Mouse (Mus musculus) gastrocnemius, adult 8-10 months (tissue): ENCODE results near the gene Magi1. TPM values are rescaled to one million over a fixed set of nuclear protein-coding genes. Genes with fewer than 3 reads are reported as not detected.
"Not testable (repeated sequence)": the region's sequence is repeated elsewhere in the genome, so short reads cannot be mapped to it uniquely, and the experiment has no call there.

Source experiments
- DNase-seq, 2 experiments: peaks; one replicate each; pipeline ENCODE4 v3.0.0; 2022; ENCODE audit warnings: low spot score in 2 of 2
- total RNA-seq, 4 experiments: library from RNA; stranded (reverse); gene quantifications; 2 replicates each; pipeline ENCODE4 v1.2.4; 2022

The Magi1 gene
- total RNA-seq, 4 experiments from 2014 or later: 1.7 to 5.1 (median 2.0) TPM

DNA sequence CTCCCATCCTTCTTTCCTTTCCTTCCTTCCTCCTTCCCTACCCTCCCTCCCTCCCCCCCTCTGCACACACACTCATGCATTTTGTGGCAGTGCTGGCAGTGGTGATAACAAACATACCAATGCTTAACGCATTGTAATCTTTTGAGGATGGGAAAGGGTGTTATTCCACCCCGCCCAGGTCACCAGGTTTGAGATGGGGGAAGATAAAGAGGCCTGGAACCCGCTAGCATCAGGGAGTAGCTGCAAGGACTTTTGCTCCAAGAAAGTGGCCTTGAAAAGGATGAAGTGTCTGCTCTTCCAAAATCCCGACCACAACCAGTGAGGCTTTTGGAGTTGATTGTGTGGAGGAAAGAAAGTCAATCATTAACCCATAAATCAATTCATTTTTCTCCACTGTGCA lies 218.9 kb downstream of the Magi1 start:
- no peak for DNase-seq

DNA sequence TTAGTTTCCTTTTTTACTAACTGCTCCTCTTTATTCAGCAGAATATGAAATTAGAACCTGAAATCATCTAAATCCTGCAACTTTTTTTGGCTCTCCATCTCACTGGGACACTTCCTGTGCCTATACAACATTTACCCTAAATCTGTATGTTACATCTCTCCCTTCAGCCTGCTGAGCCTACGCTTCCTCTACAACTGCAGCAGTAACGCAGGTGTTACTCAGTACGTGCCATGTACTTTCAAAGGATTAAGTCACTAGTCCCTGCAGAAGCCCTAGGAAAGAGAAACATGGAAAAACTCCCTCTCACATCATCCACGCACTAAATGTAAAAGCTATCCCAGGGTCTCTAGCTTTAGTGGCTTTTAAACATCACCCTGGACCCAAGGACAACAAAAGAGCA lies 220.2 kb downstream of the Magi1 start:
- no peak for DNase-seq

DNA sequence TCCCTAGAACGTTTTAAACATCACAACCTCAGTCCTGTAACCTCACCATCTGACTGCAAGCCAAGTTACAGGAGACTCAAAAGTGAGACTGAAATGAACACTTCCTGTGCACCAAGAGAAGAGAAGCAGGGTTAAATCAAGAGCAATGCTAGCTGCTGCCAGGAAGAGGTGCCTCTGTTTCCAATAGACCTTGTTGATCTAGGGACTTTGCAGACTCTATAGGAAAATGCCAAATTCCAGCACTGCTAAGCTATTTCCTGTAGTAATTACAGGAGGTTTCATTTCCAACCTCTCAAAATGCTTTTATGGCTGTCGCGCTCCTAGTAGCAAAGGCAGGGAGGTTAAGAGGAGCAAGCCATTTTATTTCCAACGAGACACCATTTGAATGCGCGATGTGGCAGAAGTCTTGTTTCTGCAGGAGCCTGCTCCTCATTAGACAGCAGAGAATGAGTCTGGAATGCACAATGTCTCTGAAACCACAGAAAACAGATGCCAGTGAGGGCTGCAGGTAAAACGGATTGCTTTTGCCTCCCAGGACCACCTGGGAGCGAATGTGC lies 222.2 kb downstream of the Magi1 start:
- DNase-seq: no peak

DNA sequence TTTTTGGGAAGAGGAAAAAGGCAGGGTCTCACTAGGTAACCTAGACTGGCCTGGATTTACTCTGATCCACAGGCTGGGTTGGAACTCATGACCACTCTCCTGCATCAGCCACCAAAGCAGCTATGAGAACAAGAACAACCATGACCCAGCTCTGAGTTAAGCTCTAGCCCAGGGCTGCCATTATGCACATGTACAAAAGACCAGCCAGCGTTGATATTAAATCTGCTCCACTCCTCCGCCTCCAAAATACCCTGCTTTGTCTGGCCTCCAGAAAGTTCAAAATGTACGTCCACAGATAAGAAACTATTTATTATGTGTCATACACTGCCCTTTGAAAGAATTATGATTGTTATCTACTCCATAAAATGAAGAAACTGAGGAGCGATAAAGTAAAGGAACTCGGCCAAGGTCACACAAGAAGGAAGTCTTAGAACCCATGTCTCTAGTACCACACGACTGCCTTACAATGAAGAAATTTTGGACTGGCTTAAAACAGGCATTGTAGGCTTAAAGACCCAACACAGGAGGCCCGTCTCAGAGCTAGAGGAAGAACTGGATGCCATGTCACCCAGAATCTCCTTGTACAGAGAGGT lies 223.0 kb downstream of the Magi1 start:
- no peak for DNase-seq

DNA sequence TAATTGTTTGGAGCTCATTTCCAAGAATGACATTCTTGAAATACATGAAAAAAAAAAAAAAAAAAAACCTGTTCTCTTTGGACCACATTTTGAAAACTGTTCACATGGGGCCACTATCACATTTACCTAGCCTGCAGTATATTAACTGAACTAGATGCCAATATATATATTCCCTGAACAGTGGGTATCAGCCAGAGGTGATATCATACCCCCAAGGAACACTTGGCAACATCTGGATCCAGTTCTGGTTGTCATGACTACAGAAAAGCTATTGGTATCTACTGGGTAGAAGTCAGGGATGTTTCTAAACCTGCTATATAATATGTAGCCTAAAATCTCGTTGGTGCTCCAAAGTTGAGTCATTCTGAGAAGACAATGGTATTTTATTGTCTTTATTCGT lies 224.6 kb downstream of the Magi1 start:
- no peak for DNase-seq

DNA sequence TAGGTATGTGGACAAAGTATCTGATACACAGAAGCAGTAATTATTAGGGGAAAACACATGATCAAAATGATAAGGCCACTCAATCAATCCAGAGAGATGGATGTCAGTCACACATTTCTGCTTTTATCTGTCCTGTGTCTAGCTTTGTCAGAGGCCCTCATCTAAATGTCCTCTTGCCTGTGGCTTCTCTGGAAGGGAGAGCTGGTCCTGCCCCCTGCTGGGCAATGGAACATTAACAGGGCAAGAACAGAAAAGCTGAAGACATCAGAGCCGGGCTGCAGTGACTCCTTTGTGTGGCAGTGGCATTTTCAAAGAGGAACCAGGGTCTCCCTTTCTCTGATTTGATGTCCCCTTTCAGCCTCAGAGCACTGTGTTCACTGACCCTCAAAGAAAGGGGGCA lies 229.8 kb downstream of the Magi1 start:
- no peak for DNase-seq

DNA sequence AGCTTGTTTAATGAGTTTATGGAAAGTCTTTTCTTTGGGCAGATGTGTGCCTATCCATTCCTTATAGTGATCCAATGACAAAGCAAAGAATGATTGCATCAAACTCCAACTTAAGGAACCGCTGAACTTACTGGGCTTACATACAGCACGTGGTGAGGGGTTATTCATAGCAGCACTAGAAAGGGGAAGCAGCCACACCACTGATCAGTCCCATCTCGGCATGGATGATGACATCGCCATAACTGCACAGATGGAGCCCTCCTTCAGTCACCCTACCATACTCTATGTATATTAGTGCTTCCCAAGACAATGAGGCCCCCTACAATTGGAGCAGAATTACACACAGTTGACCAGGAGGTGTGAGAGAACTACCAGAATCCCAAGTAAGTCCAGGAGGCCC lies 238.5 kb downstream of the Magi1 start:
- DNase-seq: no peak

DNA sequence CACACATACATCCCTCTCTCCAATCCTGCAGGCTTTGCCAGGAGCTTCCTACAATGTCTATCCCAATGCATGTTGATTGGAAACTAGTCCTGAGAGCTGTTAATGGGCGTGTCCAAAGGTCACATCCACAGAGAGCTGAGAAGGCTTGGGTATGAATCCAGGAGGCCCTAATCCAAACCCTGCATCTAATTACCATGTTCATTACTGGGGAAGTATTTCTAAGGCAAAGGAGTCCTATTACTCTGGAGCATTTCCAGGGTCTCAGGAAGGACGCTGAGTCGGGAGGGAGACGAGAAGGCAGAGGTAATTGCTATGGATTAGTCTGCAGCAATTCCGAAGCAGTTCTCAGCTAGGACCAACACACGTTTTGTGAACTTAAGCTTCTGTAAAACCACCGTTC lies 240.3 kb downstream of the Magi1 start:
- no peak for DNase-seq

DNA sequence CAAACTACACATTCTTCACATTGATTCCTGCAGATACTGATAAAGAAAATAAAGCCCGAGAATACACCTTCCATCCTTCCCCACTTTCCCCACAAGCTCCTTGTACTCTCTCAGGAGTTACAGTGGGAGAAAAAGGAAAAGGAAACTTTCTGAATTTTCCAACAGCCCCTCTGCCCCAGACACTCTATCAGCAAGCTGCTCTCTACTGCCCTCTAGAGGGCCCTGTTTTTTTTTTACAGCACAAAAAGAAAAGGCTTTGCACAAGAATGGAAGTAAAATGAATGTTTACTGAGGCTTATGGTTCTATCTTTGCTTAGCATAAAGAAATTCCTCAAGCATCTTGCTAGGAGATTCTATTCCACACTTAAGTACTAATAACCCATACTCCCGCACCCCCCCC lies 243.6 kb downstream of the Magi1 start:
- no peak for DNase-seq

DNA sequence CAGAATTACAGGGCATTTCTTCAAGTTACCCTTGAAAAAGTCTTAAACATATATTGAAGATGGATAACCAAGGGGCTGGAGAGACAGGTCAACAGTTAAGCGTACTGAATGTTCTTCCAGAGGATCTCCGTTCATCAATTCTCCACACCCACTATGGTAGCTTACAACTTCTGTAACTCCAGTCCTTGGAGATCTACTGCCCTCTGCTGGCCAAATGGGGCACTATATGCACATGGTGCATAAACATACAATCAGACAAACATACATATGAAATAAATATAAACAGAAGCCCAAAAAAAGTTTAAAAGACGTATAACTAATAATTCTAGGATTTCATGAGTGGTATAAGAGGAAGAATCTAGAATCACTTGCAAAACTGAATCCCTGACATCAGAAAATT lies 244.8 kb downstream of the Magi1 start:
- DNase-seq: no peak

DNA sequence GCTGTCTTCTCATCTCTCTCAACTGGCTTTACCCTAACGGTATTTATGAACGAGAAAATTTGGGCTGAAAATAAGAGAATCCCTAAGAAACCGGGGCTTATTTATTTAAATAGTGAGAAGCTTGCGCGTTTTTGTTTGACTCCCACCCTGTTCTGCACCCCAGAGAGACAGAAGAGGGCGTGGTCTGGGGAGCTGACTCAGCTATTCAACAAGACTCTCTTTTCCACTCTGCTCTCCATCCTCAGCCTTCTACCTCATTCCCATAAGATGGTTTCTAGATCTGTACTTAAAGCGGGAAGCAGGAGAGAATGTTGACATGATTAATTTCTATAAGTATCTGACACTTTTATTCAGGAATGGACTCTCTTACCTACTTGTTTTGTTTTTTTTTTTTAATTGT lies 247.2 kb downstream of the Magi1 start:
- DNase-seq: no peak

DNA sequence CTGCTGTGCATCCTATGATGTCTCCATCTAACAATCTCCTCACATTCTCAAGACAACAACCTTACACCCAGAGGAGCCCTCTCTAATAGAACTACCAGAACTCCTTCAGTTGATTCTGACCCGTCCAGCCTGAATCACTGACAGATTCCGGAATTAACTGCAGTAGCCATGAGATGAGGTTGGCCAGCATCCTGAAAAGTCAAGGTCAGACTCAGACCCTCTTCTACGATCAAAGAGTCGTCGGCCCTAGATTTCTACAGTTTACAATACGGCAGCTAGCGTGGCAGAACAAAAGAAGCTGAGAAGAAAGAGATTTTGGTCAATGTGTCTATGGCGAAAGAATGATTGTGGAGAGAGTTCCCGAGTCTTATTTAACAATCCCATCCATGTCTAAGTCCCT lies 257.4 kb downstream of the Magi1 start:
- no peak for DNase-seq

DNA sequence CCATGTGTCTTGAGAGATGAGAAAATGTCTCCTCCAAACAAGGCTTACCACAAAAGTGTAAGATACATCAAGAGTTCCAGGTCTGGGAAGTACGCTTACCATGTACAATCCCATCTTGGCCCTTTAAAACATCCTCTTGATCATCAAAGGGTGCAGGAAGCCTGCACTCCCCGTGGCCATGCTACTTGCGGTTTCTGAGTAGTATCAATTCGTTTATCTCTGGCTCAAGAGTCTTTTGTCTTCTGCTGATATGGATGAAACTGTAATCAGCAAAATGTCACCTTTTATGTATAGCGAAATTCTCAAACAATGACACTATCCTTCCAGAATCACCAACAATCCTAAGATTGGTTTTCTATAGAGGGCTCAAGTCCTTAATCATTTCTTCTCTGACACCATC lies 261.3 kb downstream of the Magi1 start:
- no peak for DNase-seq

DNA sequence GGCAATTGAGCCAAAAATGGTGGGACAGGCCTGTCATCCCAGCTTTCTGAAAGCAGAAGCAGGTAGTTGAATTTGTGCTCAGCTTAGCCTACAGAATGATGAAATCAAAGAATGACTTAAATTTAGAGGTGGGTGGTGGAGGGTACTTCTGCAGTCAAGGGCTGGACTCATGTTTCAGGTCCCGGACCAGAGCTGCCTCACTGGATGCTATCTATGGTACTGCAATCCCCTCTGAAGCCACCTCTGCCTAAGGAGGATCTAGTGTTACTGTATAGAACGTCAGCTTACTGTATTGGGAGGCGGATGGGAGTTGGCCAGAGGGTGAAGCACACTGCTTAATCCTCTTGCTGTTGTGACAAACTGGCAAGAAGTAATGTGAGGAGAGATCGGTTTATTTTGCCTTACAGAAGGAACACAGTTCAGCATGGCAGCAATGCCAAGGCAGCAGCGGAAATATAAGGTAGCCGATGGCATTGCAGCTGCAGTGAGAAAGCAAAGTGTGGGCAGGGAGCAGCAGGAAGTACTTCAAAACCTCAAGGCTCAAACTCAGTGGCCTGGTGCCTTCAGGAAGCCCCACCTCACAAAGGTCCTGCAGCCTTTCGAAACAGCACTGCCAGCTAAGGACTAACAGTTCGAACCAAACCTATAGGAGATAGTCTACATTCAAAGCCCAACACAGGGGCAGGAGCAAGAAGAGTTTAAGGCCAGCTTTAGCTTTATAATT lies 262.3 kb downstream of the Magi1 start:
- DNase-seq: no peak

DNA sequence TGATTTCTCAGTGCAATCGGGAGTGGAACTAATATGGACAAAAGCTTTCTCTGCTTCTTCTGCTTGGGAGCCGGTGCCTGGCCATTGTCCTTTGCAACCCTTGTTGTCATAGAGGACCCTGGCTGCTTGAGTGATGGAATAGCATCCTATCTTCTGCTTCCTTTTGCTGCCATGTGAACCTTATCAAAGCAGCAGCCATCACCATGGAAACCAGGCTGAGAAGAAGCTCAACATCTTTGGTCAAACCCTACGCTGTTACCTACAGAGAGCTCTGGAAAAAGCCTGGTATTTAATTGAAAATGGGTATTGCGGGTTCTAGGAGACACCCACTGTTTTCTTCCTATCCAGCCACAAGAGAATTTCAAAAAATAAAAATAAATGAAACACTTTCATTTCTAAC lies 263.2 kb downstream of the Magi1 start:
- DNase-seq: no peak

DNA sequence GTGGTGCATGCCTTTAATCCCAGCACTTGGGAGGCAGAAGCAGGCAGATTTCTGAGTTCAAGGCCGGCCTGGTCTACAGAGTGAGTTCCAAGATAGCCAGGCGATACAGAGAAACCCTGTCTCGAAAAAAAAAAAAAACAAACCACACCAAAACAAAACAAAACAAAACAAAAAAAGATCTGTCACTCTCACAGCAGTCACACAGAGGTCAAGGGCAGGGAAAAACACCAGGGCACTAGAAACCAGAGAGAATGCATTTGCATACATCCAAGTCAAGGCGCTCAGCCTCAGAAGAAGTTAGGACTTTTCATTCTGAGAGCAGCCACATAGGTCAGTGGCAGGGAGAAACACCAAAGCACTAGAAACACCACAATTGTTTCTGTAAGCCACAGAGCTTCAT lies 263.8 kb downstream of the Magi1 start:
- no peak for DNase-seq

DNA sequence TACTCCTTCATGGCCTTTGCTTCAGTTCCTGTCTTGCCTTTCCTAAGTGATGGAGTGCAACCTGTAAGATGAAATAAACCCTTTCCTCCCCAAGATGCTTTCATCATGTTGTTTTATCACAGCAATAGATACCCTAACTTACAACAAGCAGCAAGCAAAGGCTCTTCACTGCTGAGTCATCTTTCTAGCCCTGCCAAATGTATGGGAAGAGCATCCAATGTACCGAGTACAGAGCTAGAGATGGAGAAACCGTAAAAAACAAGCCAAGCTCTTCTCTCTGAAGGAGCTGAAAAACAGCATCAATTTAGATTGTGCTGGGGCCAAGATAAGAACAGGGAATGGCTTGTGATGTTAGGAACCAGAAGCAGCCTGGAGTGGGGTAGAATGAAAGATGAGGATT lies 270.0 kb downstream of the Magi1 start:
- no peak for DNase-seq

DNA sequence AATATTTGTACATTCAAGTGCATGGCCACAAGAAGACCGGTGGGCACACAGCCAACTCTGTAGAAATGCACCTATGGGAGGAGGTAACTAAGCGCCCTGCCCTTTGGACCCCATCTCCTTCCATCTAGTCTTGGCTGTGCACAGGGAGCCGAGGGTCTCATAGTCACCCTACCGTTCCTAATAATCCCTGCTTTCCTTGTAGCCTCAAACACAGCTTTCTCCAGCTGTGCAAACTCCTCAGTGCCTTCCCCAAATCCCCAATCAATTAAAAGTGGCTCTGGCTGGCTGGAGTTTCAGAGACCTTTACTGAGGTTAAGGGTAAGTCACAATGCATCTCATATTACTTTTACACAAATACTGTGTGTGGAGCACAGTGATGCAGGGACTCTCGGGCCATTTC lies 271.8 kb downstream of the Magi1 start:
- no peak for DNase-seq

DNA sequence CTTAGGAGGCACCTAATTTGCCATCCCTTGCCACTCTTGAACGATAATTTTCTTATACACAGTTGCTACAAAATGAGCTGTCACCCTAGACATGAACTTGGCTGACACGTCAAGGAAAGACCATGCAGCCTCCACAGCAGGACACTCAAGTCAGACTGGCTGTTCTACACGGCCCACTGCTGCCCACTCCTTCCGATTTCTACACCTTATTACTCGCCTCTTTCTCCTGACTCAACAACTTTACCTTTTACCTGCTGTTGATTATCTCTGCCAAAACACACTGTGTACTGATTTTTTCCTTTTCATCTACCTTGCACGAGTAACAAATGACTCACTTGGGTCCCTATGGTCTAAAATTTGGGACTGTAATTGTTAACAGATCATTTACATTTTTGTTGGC lies 272.2 kb downstream of the Magi1 start:
- no peak for DNase-seq

DNA sequence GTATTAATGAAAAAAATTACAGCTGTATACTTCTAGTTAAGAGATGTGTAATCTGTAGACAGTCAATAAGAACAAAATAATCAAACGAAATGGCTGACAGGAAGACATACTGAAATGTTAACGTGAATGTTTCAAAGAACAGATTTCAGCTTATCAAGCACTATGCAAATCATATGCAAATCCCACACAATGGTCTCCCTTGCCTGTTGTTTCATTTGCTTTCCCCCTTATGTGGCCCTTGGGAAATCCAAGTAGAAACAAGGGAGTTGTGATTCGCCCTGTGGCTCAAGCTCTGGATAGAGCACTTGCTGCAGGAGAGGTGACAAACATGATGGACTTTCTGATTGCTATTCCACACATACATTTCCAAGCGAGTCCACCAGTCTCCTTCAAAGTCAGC lies 275.1 kb downstream of the Magi1 start:
- no peak for DNase-seq

DNA sequence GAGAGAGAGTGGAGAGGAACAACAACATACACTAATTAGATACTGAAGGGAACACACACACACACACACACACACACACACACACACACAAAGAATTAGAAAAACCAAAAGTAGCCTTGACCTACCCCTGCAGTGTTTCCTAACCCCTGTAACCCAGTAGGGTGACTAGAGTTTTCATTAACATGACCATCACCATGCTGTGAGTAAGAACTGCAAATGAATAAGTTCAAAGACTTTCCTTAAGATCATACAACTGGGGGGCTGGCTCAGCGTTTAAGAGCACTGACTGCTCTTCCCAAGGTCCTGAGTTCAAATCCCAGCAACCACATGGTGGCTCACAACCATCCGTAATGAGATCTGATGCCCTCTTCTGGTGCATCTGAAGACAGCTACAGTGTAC lies 280.1 kb downstream of the Magi1 start:
- DNase-seq: not testable (repeated sequence)

DNA sequence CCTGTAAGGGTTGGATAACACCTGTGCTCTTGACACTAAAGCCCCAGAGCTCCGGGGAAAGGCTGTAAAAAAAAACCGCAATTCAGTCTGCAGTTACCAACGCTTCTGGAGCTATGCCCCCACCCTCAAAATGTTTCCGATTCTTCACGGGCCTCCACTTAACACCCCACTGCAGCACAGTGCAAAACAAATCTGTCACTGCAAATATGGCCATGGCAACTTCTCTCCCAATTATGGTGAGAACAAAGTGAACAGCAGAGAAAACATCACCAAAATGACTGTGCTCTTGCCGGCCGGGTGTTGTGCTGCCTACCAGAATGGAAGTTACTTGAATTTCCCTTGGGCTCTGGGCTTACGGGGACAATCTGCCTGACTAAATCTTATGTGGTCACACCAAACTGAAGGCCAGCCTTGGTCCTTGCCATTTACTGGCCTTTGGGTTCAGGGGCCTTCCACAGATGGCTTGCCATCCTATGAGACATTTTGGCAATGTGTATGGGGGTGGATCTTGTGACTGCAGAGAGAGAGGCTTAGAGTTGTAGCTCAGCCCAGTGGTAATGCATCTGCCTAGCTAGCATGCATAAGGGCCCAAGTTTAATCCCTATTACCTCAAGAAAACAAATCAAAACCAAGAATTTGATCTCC lies 286.8 kb downstream of the Magi1 start:
- DNase-seq: no peak

DNA sequence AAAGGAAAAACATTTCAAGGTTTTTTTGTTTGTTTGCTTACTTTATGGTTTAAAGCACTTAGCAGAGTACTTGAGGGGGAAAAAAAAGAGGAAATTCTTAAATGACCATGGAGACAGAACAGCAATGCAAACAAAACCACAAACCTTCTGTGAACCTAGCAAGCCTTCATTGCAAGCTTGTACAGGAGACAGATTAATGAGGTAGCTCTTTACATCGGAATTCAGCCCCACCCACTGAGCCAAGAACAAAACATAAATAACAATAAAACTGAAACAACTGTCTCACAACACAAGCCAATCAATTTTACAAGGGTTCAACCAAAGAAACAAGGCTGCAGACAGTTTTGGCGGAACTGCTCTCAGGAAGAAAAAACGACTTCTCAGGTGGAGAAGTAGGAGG lies 296.2 kb downstream of the Magi1 start:
- DNase-seq: no peak
